Mouse (Mus musculus): ENCODE results near the gene Gtf2b. TPM values are rescaled to one million over a fixed set of nuclear protein-coding genes. Genes with fewer than 3 reads are reported as not detected.

Gtf2b gene
- polyA plus RNA-seq, 1 experiment from 2014 or later = 78.8 TPM

DNA sequence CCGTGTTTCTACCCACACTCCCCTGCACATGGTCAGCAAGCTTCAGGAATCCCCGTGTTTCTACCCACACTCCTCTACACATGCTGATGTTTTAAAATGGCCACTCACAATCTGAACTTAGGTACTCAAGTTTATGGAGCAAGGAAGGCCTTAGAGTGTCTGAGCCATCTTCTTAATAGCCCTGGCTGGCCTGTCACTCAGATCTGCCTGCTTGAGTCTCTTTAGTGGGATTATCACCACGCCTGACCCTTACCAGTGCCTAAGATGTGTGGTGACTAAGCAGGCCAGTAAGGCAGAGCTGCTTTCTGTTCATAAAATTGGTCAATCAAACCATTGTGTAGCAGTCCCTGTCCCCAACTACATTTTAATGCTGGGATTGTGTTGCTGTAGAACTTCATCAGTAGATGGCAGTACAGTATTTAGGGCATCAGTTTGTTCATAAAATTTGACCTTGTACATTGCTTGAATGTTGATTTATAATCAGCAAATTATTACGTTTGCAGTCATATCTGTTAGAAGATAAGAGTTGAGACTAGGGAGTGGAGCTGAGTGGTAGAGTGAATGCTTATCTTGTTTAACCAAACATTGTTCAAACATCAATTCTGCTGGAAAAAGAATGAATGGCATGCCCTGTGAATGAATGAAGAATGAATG lies 8.8 kb downstream of the Gtf2b start:
- H3K4me2 ChIP-seq (replicated peaks; ENCODE audit: low read depth, low read length) = no peak overlapping the region
- no peak overlapping the region for H3K9ac ChIP-seq (replicated peaks; ENCODE audit: low read depth, low read length)
- no peaks in the 10 kb centered on the region for H3K27me3 ChIP-seq (ENCODE audit: control insufficient read depth, insufficient read depth, low read length)
- H3K4me1 ChIP-seq (ENCODE audit: control insufficient read depth, insufficient read depth, low read length) = no peaks in the 10 kb centered on the region
- no peaks in the 10 kb centered on the region for H3K9me3 ChIP-seq (ENCODE audit: control insufficient read depth, low read depth, low read length)
- no peak overlapping the region for H3K4me3 ChIP-seq (ENCODE audit: low read depth, low read length)
- H3K36me3 ChIP-seq (ENCODE audit: control insufficient read depth, insufficient read depth, low read length) = peaks cover 14% of the 10 kb centered on the region
- ATAC-seq (ENCODE audit: insufficient number of reproducible peaks, insufficient read depth, low FRiP score, low read depth) = peak; percentile 72
- WGBS = 65% methylated on average over 4 of the region's 4 CpGs
- no peak overlapping the region for H3K27ac ChIP-seq (ENCODE audit: low read length)

DNA sequence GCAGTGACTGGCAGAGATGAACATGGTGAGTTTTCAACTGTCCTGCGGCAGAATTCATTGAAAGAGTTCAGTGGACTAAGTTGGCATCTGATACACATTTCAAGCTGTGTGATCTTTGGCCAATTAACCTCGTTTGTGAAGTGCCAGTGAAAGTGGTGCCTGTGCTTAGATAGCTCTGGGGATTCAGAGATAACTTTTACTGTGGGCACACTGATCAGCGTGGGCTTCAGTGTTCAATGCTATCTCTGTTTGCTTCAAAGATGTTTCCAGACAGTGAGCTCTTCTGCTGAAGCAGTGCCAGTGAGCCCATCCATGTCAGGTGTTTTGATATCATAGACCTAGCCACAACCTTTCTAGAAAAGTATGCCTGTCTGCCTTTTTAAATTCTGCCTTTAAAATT lies 12.4 kb downstream of the Gtf2b start:
- H3K4me2 ChIP-seq (replicated peaks; ENCODE audit: low read depth, low read length) = no peak overlapping the region
- peaks cover 42% of the 10 kb centered on the region for H3K36me3 ChIP-seq (ENCODE audit: control insufficient read depth, insufficient read depth, low read length)
- WGBS = 86% methylated on average over 3 of the region's 3 CpGs
- no peaks in the 10 kb centered on the region for H3K4me1 ChIP-seq (ENCODE audit: control insufficient read depth, insufficient read depth, low read length)
- H3K27me3 ChIP-seq (ENCODE audit: control insufficient read depth, insufficient read depth, low read length) = no peaks in the 10 kb centered on the region
- H3K27ac ChIP-seq (ENCODE audit: low read length) = no peak overlapping the region
- ATAC-seq (ENCODE audit: insufficient number of reproducible peaks, insufficient read depth, low FRiP score, low read depth) = no peak
- no peak overlapping the region for H3K9ac ChIP-seq (replicated peaks; ENCODE audit: low read depth, low read length)
- no peaks in the 10 kb centered on the region for H3K9me3 ChIP-seq (ENCODE audit: control insufficient read depth, low read depth, low read length)
- no peak overlapping the region for H3K4me3 ChIP-seq (ENCODE audit: low read depth, low read length)

DNA sequence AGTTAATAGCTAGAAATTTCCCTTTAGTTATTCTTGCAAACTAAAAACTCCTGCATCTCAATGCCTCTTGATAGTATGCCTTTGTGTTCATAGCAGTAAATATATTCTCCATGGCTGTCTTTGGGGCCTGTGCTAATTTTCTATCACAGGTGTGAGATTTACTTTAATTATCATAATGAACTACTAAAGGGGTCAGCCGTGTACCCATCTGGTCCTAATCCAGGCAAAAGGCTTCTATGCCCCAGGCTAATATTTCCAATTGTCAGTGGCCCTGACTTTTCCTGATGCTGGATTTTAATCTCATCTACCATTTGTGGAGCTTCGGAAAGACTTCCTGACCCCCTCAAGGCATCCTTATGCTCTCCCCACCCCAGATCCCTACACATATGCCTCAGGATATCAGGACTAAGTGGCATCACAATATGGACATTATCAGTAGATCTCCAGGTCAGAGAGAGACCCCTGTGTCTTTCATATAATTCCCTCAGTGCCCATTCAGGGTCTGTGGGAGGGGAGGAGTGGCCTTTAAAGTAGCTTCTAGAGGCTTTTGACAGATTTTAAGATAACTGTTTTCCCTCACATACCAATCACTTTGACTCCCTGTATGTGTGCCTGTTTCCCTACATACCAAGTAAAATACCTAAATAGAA lies 21.7 kb downstream of the Gtf2b start:
- no peaks in the 10 kb centered on the region for H3K27me3 ChIP-seq (ENCODE audit: control insufficient read depth, insufficient read depth, low read length)
- no peak overlapping the region for H3K27ac ChIP-seq (ENCODE audit: low read length)
- WGBS = 88% methylated on average over 2 of the region's 2 CpGs
- no peaks in the 10 kb centered on the region for H3K4me1 ChIP-seq (ENCODE audit: control insufficient read depth, insufficient read depth, low read length)
- H3K4me3 ChIP-seq (ENCODE audit: low read depth, low read length) = no peak overlapping the region
- ATAC-seq (ENCODE audit: insufficient number of reproducible peaks, insufficient read depth, low FRiP score, low read depth) = no peak
- H3K9me3 ChIP-seq (ENCODE audit: control insufficient read depth, low read depth, low read length) = no peaks in the 10 kb centered on the region
- H3K4me2 ChIP-seq (replicated peaks; ENCODE audit: low read depth, low read length) = no peak overlapping the region
- H3K9ac ChIP-seq (replicated peaks; ENCODE audit: low read depth, low read length) = no peak overlapping the region
- H3K36me3 ChIP-seq (ENCODE audit: control insufficient read depth, insufficient read depth, low read length) = peaks cover 39% of the 10 kb centered on the region

DNA sequence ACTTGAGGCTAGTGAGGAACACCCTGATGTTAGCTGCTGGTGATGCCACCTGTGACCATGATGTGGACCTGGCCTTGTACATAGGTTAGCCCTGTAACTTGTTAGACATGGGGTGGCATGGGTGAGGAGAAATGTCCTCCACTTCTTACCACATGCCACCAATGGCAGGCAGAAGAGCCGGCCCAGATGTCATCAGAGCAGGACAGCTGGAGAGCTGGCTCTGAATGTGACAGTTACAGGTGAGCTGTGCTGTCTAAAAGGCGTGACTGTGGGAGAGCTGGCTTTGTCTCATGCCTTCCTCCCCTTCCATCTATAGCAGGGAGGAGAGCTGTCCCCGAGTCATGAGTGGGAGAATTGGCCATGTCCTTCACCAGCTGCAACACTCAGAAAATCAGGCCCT lies 30.7 kb downstream of the Gtf2b start:
- Histone ChIP-seq H3K9me3 (ENCODE audit: control insufficient read depth, low read depth, low read length) (no peaks in the 10 kb centered on the region), H3K4me2 (replicated peaks; ENCODE audit: low read depth, low read length) (no peak overlapping the region), H3K4me3 (ENCODE audit: low read depth, low read length) (no peak overlapping the region), H3K9ac (replicated peaks; ENCODE audit: low read depth, low read length) (no peak overlapping the region), H3K4me1 (ENCODE audit: control insufficient read depth, insufficient read depth, low read length) (no peaks in the 10 kb centered on the region), H3K27ac (ENCODE audit: low read length) (no peak overlapping the region), H3K27me3 (ENCODE audit: control insufficient read depth, insufficient read depth, low read length) (no peaks in the 10 kb centered on the region), H3K36me3 (ENCODE audit: control insufficient read depth, insufficient read depth, low read length) (peaks cover 46% of the 10 kb centered on the region)
- no peak for ATAC-seq (ENCODE audit: insufficient number of reproducible peaks, insufficient read depth, low FRiP score, low read depth)
- WGBS = 86% methylated on average over 3 of the region's 3 CpGs

DNA sequence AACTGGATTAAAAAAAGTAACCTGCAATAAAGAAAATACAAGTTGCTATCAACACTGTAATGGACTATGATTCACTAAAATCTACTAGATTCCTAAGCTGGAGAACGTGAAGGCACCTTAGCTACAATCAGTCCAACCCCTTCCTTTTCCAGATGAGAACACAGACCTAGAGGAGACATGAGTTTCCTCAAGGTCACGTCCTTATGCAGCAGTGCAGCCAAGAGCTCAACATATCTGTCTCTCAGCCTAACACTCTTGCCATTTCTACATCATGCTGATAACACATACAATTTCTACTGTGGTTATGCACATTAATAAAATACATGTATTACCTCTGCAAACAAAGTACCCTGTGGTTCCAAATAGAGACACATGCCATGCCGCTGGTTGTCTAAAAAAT lies 46.7 kb downstream of the Gtf2b start:
- Histone ChIP-seq H3K9ac (replicated peaks; ENCODE audit: low read depth, low read length) (no peak overlapping the region), H3K27me3 (ENCODE audit: control insufficient read depth, insufficient read depth, low read length) (no peaks in the 10 kb centered on the region), H3K4me1 (ENCODE audit: control insufficient read depth, insufficient read depth, low read length) (no peaks in the 10 kb centered on the region), H3K36me3 (ENCODE audit: control insufficient read depth, insufficient read depth, low read length) (peaks cover 40% of the 10 kb centered on the region), H3K27ac (ENCODE audit: low read length) (no peak overlapping the region), H3K4me3 (ENCODE audit: low read depth, low read length) (no peak overlapping the region), H3K4me2 (replicated peaks; ENCODE audit: low read depth, low read length) (no peak overlapping the region), H3K9me3 (ENCODE audit: control insufficient read depth, low read depth, low read length) (no peaks in the 10 kb centered on the region)
- ATAC-seq (ENCODE audit: insufficient number of reproducible peaks, insufficient read depth, low FRiP score, low read depth) = no peak
- 90% methylated on average over 3 of the region's 3 CpGs for WGBS

DNA sequence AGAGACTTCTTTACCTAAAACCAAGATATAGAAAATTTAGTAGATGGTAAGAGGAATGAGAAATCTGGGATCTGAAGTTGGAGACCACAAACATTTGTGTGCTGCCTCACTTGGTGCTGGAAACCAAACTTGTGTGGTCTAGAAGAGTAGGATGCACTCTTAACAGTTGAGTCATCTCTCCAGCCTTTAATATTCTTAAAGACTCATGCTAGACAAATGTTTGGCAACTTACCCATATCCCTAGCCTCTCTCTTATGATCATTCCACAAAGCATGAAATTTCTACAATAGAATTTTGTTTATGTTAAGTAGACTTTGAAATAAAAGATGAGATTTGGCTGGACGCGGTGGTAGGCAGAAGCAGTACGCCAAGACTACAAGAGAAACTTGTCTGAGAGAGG lies 52.7 kb downstream of the Gtf2b start:
- 85% methylated on average over 3 of the region's 3 CpGs for whole genome bisulfite sequencing
- Histone ChIP-seq H3K9me3 (ENCODE audit: control insufficient read depth, low read depth, low read length) (no peaks in the 10 kb centered on the region), H3K36me3 (ENCODE audit: control insufficient read depth, insufficient read depth, low read length) (peaks cover 27% of the 10 kb centered on the region), H3K4me3 (ENCODE audit: low read depth, low read length) (no peak overlapping the region), H3K27me3 (ENCODE audit: control insufficient read depth, insufficient read depth, low read length) (no peaks in the 10 kb centered on the region), H3K4me1 (ENCODE audit: control insufficient read depth, insufficient read depth, low read length) (no peaks in the 10 kb centered on the region), H3K27ac (ENCODE audit: low read length) (no peak overlapping the region), H3K4me2 (replicated peaks; ENCODE audit: low read depth, low read length) (no peak overlapping the region), H3K9ac (replicated peaks; ENCODE audit: low read depth, low read length) (no peak overlapping the region)
- no peak for ATAC-seq (ENCODE audit: insufficient number of reproducible peaks, insufficient read depth, low FRiP score, low read depth)

DNA sequence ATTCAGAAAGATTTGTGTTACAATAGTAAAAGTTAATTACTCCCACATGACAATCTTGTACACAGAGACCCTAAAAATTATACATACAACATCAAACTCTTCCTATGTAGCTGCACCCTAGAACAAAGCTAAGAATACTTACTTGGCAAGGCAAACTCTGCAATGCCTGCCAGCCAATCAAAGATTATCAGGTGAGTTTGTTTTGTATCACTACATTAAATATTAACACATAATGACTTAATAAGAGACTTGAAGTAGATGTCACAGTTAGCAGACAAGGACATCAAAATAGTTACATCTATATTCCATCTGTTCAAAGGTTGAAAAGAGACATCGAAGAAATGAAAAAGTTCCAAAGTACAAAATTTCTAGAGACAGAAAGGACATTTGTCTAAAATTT lies 58.8 kb downstream of the Gtf2b start:
- no peaks in the 10 kb centered on the region for H3K27me3 ChIP-seq (ENCODE audit: control insufficient read depth, insufficient read depth, low read length)
- no peaks in the 10 kb centered on the region for H3K9me3 ChIP-seq (ENCODE audit: control insufficient read depth, low read depth, low read length)
- ATAC-seq (ENCODE audit: insufficient number of reproducible peaks, insufficient read depth, low FRiP score, low read depth) = no peak
- H3K4me1 ChIP-seq (ENCODE audit: control insufficient read depth, insufficient read depth, low read length) = no peaks in the 10 kb centered on the region
- H3K4me3 ChIP-seq (ENCODE audit: low read depth, low read length) = no peak overlapping the region
- H3K36me3 ChIP-seq (ENCODE audit: control insufficient read depth, insufficient read depth, low read length) = peaks cover 30% of the 10 kb centered on the region
- no peak overlapping the region for H3K27ac ChIP-seq (ENCODE audit: low read length)
- no peak overlapping the region for H3K4me2 ChIP-seq (replicated peaks; ENCODE audit: low read depth, low read length)
- 90% methylated on average over 1 of the region's 1 CpGs for WGBS
- no peak overlapping the region for H3K9ac ChIP-seq (replicated peaks; ENCODE audit: low read depth, low read length)

DNA sequence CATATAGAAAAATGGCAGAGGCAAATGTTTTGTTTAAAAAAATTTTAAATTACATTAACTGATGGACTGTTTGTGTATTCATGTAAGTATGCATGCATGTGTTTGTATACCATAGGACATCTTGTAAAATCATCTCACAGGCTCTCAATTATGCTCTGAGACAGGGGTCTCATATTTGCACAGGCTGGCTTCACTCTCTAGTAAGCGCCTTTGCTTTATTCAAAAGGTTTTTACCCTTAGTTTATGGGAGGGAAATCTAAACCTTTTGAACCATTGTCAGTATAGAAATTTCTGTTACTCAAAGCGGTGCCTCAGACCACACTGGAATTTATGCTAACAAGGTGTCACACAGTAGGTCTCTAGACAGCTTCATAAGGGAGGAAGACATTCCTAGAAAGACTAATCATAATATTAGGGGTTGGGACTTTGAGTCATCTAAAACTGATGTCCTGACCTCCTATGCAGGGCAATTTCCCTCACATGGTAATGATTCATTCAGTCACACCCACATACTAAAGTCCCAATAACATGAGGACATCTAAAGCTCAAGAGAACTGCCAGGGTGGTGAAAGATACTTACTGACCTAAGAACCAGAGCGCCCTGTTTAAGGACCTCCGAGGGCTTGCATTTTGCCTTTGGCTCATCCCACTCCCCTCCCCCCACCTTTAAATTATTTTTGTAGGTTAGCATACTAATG lies 61.8 kb downstream of the Gtf2b start:
- no peak overlapping the region for H3K4me2 ChIP-seq (replicated peaks; ENCODE audit: low read depth, low read length)
- H3K4me3 ChIP-seq (ENCODE audit: low read depth, low read length) = no peak overlapping the region
- WGBS = 96% methylated on average over 4 of the region's 4 CpGs
- no peaks in the 10 kb centered on the region for H3K4me1 ChIP-seq (ENCODE audit: control insufficient read depth, insufficient read depth, low read length)
- no peak overlapping the region for H3K9ac ChIP-seq (replicated peaks; ENCODE audit: low read depth, low read length)
- H3K9me3 ChIP-seq (ENCODE audit: control insufficient read depth, low read depth, low read length) = no peaks in the 10 kb centered on the region
- no peak overlapping the region for H3K27ac ChIP-seq (ENCODE audit: low read length)
- H3K36me3 ChIP-seq (ENCODE audit: control insufficient read depth, insufficient read depth, low read length) = peaks cover 24% of the 10 kb centered on the region
- H3K27me3 ChIP-seq (ENCODE audit: control insufficient read depth, insufficient read depth, low read length) = no peaks in the 10 kb centered on the region
- ATAC-seq (ENCODE audit: insufficient number of reproducible peaks, insufficient read depth, low FRiP score, low read depth) = no peak
